Mouse (Mus musculus) layer of hippocampus, adult 8-10 months (tissue): ENCODE measurements at regions not wholly inside any gene's neighbourhood (a gene's known extent, or its start where the extent isn't known, plus 50 kb on each side); places are given as distances from the start of the nearest gene placed in this dataset.
"Not testable (repeated sequence)": the region's sequence is repeated elsewhere in the genome, so short reads cannot be mapped to it uniquely, and the experiment has no call there.

ENCODE experiments used
- DNase-seq, 2 experiments: peaks; one replicate each; pipeline ENCODE4 v3.0.0; 2022; ENCODE audit warnings: low spot score in 2 of 2

DNA sequence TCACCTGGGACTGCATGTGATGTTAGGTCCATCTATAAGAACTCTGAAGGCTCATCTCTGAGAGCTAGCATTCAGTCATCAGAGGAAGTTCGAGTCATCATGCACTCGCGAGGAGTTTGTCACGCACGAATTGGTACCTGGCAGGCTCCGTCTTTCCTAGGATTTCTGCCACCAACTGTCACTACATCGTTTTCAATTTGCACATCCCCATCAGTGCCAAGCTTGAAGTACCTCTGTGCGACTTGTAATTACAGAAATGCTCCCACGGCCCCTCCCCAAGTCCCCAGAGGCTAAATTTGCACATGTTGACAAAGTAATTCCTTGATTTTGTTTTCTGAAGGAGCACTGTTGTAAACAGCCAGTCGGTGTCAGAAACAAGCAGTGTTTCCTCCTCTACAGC, 372.2 kb upstream of the Id2 start:
- no peak for DNase-seq

DNA sequence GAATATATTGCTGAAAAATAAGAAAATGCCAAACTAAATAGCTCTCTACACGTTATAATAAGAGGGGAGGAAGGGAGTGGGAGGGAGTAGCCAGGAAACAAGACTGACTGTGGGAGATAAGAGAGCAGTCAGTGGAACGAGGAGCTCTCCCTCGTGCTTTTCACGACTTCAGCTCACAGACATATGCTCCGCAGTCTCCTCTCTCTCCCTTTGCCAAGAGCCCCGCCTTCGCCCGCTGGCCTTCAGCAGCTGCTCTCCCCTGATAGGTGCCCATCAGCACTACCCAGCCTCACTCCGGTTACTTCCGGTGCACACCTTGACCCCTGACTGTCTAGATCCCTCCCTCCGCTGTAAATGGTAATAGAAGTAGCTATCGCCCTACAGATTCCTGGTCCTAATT, 370.8 kb upstream of the Id2 start:
- DNase-seq = no peak

DNA sequence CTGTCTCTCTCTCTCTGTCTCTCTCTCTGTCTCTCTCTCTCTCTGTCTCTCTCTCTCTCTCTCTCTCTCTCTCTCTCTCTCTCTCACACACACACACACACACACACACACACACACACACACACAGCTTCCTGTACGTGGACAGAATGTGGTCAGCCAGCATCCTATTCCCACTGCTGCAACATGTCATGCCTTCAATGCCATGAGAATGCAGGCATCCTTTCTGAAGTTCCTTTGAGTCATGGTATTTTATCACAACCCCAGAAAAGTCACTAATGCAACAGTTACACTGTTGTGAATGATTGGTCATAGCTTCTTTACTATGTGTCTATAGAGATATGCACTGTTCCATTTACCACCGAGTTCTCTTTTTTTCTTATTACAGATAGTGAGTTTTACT, 365.8 kb upstream of the Id2 start:
- DNase-seq = not testable (repeated sequence)

DNA sequence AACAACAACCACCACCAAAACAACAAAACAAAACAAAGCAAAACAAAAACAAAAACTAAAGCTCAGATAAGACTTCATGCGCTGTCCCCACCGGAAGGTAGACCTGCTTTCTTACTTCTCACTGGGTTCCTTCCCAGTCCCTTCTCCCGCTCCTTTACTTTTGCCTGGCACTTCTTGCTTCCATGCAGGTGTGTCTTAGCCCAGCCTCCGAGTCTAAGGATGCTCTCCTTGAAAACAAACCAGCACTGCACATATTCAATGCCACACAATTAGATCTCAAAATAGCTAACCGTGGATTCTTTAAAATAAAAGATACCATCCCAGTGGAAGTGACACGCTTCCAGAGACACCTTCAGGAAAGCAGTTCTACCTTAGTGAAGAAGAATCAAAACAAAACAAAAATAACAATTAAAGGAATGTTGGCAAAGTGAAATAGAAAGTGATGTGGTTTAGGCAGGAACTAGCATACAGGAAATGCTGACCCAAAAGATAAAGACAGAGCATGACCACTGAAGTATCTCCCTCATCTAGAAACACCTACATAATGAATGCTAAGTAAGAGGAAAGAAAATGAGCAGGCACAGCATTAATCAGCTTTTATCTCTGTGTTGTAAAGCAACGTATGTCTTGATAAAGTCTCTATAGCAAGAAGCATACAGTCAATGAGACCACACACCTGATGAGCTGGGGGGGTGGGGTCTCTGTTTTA, 358.5 kb upstream of the Id2 start:
- DNase-seq = no peak

DNA sequence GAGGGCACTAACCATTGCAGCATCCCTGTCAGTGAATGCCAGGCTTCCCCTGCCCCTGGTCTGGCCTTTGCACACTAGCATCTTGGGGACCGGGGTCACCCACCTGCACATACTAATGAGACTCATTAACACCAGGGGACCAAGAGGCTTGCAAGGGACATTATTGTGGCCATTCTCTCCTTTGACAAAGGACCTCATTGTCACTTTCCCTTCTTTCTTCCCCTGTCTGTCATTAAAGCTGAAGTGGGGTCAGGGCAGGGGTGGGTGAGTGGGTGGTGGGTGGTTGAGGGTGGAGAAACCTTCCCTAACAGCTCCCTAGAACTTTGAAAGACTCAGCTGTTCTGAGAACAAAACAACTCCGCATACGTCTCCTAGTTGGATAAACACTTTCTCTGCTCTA, 356.4 kb upstream of the Id2 start:
- DNase-seq = no peak

DNA sequence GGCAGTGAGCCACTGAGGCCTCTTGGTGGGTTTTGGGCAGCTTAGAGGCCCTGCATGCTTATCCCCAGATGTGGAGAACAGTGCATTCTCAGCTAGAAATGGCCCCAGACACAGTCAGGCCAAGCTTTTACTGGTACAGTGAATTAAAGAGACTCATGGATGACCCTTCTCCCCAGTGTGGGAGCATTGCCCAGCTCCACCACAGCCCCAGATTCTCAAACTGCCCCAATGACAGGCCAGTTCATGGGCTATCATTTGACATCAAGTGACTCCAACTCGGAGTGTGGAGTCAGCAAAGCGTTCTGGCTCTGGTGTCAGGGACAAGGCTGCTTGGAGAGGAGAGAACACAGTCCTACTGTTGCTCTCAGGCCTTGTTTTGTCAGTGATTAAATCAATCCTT, 354.2 kb upstream of the Id2 start:
- DNase-seq = no peak

DNA sequence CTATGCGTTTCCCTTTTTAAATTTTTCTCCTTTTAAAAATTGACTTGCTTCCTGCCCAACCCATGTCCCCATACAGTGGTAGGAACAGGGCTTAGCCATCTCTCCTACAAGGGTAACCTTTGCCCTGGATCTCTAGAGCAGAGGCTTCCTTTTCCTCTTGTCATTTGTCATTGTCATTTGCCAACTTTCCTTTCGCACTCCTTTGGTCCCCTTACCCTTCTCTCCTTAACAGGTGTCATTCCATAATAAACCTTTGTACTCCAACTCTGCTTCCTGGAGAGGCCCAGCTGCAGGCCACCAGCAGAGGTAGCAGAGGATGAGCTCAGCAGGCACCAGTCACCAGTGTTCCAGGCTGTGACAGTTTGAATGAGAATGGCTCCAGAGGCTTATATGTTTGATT, 347.4 kb upstream of the Id2 start:
- DNase-seq = no peak

DNA sequence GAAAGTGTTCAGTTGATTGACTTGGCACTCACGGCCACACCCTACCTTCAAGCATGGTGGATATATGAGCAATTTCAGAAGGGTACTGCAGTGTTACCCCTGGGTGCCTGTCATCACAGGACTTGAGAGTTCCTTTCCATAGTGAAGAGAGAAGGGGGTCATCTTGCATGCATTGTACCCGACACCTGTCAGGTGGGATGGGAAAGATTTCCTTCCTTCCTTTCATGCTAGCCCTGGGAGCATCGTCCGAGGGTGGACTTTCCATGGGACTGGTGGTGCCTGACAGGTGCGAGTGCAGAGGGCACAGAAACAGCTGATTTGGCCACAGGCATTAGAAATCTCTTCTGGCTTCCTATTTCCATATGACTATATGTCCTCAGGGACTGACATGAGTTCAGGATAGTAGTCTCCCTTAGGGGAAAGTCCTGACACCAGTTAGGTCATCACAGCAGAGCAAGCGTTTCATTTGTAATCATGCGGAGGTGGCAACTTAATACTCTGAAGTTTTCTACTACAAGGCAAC, 342.1 kb upstream of the Id2 start:
- DNase-seq = no peak

DNA sequence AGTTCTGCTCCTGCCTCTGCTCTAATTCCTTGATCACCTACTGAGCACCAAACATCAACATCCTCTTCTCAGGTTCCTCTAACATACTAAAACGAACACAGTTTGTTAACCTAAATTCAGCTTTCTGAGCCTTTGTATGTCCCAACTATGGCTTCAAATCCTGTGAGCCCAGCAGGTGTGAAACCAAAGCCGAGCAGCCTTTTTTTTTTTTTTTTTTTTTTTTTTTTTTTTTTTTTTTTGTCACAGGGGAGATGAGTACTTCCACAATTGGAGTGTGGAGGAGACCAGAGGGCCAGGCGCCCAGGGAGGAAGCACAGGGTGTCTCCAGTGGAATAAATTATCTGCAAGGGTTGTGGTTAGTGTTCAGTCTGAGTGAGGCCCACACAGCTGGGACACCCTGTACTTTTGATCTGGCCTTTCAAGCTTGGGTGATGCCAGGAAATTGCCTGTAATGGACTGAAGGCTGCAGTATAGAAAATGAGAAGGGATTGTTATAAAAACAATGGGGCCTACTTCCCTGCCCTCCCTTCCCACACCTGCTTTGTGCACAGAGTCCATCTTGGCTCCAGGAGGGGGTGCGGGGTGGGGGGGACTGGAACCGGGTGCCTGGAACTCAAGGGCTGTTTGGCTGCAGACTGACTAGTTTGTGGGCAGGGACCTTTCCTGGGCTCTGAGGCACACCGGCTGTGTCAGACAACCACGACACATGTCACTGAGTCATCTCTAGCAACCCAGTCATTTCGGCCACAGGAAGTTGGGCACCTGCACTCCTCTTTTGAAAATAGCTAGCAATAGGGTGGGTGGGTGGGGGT, 341.5 kb upstream of the Id2 start:
- DNase-seq = no peak

DNA sequence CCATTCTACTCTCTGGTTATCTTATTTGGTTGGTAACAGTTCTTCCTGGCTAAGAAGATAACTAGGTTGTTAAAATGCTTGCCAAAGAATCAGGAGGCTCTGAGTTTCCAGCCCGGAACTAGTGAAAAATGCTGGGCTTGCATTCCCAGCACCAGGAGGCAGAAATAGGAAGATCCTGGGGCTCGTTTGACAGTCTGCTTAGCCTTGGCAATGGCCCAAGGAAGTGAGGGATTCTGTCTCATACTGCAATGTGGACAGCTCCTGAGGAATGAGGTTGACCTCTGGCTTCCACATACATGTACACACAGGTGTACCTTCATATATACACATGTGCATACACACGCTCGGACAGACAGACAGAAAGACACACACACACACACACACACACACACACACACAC, 340.6 kb upstream of the Id2 start:
- DNase-seq = no peak

DNA sequence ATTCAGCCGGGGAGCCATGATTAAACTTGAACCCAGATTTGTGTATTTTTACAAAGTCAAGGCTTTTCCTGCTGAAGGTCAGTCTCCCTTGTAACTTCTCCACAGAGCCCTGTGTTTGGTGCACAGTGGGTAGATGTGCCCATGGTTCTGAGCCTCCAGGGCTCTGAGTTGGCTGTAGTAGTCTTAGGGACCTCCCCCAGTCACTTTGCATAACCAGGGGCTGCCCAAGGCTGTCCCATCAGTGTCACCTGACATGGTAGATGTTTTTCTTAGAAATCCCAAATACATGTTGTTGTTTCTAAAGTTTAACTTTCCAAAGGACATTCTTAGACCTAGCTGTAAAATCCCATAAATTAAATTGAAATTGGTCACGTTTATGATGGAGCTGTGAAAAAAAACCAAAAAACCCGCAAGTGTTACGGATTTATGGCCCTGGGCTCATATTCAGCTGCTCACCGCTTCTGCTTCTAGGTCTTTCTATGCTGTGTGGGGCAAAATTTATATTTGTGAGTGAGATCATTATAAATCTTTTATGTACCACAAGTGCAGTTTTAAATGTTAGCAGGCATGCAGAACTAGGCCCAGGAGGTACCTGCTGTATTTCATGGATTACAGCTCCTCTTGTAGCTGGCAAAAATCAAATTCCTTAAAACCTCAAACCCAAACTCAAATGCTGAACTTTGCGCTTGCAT, 339.4 kb upstream of the Id2 start:
- DNase-seq = no peak

DNA sequence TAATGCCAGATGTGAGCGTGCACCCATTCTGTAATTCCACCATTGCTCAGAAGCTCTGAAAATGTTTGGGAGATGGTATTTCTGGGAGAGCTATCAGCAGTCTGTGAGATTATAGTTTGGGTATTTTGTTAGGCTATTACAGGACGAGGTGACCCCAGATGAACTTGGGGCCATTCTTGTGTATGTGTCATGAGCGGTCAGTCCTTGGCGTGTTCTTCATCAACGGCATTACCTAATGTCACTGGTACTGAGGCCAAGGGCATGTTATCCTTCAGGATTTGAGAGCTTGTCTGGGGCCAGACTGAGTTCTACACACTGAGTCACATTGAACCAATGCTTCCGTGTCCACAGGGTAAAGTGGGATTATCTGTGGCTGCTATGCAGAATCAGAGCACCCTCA, 335.9 kb upstream of the Id2 start:
- no peak for DNase-seq

DNA sequence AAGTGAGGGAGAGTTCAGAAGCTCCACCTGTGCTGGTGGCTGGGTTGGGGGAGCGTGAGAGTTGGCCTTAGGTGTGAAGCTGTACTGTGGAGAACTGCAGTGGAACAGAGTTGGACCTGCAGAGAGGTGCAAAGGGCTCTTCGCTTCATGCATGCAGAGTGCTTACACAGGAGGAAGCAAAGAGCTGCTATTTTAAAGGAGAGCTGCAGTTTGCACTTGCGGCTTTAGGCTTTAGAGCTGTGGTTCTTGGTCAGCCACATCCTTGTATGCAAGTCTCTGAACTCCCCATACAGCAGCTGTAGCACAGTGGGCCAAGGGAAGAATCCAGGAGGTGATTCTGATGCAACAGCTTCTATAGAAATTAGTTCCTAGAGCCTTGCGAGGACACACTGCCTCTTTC, 334.0 kb upstream of the Id2 start:
- no peak for DNase-seq

DNA sequence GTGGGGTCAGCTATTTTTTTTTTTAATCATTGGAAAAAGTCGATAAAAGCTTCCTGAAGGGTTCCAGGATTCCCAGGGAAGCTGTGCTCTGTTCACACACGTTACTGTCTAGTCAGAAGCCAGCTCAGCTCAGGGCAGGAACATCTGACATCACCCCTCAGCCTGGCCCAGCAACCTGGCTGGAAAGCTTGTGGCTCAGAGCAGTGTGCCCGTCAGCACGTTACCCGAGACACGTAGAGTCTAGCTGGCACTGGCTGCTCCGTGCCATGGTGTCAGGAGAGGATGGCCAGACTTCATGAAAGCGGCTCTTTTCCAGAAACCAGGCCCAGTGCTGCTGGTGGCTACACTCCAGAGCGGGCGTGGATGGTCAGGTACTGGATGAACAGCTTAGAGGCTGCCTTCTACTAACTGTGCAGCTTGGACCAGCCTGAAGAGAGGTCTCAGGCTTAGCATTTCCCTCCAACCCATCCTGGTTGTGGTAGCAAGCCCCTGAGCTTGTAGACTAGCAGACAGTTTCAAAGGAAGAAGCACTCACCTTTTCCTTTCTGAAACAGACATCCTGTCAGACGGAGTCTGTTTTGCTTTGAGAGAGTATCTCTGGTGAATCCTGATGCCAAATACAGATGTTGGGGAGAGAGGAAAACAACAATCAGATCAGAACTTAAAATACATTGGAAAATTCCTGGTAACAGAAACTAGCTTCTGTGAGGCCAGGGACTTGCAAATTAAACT, 331.1 kb upstream of the Id2 start:
- no peak for DNase-seq

DNA sequence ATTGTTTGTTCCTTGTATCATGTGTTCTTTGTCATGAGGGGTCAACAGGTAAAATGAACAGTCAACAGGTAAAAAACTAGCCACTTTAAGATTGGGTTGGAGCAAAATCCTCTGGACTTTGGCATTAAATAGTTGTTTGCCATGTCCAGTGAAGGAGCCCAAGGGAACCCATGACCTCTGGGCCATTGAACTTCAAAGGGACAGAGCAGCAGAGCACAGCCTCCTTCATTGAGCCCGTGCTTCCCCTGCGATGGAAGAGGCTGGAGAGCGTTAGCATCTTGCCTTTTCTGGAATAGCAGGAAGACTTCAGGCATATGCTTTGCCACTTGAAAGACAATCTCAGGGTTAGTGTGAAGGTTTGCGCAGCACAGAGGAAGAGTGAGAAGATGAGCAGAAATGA, 320.4 kb upstream of the Id2 start:
- no peak for DNase-seq

DNA sequence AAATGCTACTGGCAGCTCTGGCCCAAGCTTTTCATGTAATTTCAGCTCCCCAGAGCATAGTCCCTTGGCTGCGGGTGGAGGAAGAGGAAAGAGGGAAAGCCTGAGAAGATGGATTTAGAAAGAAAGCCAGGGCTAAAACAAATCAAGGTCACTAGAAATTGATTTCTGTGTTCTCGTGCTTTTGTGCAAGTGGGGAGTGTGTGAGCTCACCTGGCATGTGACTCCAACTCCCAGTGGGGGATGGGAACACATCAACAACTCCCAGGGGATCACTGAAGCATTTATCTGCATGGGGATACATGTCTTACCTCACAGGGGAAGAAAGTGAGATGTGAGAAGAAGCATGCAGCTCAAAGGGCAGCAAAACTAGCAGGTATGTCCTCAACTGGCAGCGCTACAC, 319.6 kb upstream of the Id2 start:
- DNase-seq = no peak

DNA sequence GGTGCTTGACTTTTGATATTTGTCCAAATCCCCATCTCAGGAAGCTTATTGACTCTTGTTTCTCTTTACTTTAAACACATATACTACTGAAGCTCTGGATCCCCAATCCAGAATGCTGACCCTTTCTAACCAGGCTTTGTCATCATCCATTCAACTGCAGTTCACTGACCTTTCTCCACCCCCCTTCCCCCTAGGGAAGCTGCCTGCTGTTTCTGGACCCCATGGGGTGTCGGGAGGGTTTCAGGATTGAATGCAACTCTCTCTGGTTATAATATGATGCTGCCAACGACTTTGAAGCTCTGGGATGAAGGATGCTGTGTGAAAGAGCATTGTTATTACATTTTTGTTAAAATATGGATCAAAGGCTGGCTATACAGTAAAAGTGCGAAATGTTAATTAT, 318.7 kb upstream of the Id2 start:
- no peak for DNase-seq

DNA sequence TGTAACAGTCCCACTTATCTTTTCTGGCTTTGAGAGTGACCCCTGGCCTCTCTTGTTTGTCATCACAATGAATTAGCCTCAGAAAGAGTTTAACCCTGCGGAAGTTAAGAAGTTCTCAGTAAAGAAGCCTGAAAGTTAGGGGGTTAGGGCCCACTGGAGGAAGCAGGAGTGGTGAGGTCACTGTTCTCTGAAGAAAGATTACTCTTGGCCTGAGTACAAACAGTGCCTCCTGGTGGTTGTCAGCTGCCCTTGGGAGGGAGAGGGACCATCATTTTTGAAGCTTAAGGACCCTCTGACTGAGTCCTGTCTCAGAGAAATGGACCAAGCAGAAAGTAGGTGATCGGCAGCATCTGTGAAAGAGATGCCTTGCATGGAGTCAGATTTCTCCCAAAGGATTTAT, 318.3 kb upstream of the Id2 start:
- DNase-seq = no peak

DNA sequence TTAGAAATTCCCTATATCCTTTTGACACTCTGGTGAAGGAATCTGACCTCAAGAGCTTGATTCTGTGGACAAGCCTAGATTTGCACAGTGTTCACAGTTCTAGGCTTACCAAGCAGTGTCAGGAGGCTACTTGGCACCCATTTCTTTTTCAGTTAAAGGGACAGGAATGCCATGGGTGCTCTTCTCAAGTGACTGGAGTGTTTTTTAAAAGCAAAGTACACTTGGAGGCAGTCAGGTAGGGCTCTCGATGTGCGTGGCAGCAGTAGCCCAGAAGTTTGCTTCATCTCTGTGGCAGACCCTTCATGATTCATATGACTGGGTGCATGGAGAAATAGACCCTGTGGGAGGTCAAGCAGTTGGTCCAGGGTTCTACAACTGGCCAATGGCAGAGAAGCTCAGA, 310.4 kb upstream of the Id2 start:
- no peak for DNase-seq

DNA sequence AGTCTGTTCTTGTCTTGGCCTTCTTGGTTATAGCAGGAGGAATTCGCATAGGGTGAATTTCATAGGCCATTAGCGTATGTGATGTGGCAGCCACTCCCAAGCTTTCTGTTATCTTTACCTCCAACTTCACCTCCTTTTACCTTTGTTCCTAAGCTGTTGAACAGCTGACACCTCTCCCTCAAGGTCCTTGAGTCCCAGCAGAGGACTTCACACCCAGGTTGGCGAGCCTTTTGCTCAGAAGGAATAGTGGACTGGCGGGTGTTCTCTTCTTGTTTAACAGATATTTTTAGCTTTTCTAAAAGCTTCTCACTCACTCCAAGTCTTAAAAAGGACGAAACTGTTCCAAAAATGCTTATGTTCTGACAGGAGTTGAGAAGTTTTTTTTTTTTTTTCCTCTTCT, 303.4 kb upstream of the Id2 start:
- DNase-seq = no peak

DNA sequence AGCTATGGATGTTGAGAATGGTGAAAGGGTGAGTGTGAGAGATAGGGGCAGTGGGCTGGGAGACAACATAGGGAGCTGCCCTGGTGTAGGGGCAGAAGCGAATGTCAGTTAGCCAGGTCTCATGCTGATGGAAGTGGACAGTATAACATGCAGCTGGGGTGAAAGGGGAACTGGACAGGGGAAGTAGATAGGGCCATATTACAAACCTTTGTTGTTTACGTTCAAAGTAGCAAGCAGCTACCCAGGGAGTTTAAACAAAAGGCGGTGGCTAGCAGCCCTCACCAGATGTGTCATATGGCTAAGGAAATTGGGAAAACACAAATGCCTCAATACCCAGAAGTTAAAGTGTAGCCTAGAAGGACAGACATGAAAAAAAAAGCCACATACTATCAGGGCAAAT, 301.8 kb upstream of the Id2 start:
- no peak for DNase-seq

DNA sequence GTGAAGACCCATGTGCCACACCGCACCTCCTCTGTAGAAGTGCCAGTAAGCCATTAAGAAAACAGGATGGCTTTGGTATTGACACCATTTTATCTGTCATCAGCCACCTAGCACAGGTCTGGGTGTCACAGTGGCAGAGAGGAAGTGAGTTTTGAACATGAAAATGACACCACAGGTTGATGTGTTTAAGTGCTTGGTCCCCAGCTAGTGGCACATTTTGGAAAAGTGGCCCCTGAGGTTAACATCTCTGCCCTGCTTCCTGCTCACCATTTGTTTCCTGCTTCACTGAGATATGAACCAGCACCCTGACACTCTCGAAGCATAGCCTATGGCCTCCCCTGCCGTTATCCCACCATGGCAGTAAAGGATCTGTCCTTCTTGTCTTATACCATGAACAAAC, 297.4 kb upstream of the Id2 start:
- DNase-seq = no peak
